Mouse (Mus musculus) brain, embryonic 18.5 days (tissue): ENCODE data around the gene Thsd4.

ENCODE experiments used
- DNase-seq: peaks from one replicate; pipeline ENCODE4 v3.0.0-alpha.2; 2012; ENCODE audit warnings: low read depth, low spot score

Gene Thsd4

DNA sequence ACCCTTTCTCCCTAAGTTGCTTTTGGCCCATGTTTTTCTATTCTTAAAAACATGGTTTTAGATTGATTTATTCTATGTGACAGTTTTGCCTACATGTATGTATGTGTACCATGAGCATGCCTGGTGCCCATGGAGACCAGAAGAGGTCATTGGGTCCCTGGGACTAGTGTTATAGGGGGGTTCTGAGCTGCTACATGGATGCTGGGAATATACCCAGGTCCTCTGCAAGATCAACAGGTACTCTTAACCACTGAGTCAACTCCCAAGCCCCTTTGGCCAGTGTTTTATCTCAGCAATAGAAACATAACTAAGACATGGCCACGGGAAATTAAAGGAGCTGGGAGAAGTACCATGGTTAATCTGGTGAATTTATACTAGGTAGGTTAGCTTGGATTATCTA, 371.3 kb downstream of the Thsd4 start:
- no peak for DNase-seq

DNA sequence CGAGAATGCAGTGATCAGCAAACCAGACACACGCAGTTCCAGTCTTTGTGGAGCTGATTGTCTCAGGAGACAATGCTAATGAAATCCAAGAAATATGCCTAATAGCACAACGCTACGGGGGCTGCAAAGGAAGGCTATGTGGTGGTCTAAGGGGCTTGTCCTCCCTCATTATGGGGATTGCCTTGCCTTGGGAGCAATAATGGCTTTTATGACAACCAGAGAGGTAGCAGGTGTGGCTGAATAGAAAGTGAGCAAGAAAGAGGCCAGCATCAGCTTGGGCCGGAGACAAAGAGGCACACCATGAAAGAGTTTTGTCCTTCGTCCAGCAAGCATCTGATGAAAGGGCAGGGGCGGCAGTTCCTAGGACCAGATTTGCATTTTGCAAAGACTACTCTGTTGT, 372.9 kb downstream of the Thsd4 start:
- no peak for DNase-seq

DNA sequence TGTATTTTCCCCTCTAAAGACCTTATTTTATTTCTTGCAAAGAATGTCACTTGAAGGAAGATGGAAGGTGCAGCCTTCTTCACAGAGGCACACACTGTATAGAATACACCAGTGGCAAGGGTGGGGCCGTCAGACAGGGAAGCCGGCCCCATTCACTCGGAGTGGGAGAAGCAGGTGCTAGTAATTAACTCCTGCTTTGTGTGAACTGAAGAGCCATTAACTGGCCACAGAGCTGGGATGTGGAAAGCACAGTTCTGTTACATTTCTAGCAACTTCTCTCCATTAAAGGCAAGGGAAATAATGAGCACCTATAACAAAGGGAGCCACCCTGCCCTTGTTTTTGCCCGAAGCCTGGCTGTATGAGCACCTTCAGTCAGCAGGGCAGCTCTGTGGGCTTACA, 374.4 kb downstream of the Thsd4 start:
- DNase-seq: no peak

DNA sequence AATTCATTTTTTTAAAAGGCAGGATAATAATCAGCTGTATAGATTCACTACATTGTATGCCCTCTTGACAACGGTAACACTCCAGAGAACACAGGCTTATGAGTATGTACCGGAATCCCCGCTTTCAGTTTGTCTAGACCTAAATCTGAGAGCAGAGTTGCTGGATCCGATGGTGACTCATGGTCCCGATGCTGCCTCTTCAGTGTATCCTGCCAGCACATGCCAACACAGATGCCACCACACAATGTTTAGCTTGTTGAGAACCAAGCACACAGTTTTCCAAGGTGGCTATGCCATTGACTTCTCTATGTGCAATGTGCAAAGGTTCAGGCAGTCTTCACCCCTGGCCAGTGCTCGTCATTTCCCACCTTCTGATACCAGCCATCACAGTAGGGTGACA, 378.0 kb downstream of the Thsd4 start:
- DNase-seq: no peak

DNA sequence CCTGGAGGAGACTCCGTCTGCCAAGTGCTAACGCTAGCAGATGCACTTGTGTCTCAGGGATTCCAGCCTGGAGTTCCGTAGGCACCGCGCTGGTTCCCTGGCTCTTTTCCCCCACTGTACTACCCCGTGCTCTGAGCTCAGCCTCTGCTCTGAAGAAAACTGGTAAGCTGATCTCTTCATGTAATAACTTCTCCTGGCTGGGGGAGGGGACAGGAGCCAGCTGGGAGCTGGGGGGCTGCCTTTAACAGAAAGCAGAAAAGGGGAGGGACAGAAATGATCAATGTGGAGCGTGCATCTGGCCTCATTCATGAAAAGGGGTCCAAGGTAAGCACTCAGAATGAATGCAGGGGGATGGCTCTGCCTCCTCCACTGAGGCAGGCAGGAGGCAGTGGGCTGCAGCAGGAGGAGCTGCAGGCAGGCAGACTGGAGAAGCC, 380.7 kb downstream of the Thsd4 start:
- no peak for DNase-seq

DNA sequence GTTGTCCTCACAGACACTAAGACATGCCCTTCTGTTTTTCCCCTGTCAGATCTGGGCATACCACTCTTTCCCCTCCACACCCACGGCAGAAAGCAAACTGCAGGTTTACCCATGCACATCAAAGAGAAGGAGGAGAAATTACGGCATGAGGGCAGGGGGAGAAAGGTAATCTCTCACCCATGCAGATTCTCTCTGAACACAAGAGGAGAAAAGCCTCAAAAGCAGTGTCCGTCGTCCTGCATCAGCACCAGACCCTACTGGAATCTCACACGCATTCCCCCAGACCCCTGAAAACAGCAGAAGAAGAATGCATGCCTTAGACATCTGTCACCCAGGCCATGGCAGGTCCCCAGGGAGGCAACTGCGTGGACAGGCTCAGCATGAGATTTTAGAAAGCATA, 381.4 kb downstream of the Thsd4 start:
- DNase-seq: no peak

DNA sequence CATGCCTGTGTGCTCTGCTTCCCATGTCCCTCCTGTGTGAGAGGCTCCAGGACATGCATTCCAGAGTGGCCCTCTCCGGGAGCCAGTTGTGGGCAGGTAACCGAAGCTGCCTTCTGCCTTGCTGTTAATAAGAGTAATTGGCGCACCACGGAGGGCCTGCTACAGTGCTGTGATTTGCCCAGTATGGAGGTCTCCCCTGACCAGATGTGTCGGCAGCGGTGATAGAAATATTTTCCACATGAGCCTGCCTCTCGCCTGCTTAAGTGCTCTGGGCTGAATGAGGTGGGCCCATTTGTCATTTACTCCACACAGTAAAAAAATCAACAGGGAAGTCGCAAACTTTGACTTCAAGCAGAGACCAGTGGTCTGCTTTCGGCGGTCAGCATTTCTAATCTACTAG, 382.4 kb downstream of the Thsd4 start:
- DNase-seq: no peak

DNA sequence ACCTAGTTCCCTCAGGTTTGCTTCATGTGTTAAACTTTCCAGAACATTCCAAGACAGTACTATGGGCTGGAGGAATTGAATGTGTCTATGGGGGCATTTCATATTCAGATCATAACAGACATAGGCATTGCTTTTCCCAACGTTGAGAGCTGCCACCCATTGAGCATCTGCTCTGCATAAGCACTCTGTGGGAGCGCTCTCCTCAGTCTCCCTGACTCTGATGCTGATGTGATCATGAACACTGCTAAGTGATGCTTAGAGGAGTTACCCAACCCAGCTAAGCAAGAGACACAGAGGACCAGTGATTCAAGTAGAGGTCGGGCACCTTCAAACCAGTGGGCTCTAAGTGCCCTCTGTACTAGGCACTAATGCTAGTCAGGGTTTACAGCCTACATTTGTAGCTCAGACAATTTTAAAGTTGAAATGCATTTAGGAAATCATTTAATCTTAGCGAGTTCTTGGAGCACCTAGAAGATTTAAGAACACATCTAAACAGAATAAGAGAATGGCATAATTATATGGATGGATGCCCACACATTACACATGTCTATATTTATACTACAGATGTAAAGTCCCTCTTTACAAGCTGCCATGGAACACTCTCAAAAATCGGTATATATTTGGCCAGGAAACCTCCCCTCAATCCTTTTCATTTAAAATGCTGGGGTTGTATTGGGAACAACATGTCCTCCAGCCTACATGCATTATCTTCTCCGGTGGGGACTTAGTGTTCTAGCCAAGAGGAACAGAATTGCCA, 392.4 kb downstream of the Thsd4 start:
- DNase-seq: no peak

DNA sequence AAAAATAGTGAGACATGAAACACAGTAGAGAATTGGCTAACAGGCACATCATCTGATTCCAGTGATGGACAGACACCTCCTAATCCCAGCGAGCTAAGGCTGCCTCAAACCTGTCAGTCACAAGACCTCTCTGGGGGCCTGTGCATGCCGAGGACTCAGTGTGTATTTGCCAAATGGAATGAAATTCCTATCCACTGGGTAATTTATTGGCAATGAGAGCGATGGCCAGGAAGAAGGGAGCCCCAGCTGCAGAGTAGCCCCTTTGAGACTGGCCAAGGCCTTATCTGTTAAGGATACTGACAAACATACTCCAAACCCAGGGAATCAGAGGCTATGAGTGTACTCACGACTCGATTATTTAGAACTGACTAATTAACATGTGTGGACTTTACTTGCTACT, 394.9 kb downstream of the Thsd4 start:
- no peak for DNase-seq

DNA sequence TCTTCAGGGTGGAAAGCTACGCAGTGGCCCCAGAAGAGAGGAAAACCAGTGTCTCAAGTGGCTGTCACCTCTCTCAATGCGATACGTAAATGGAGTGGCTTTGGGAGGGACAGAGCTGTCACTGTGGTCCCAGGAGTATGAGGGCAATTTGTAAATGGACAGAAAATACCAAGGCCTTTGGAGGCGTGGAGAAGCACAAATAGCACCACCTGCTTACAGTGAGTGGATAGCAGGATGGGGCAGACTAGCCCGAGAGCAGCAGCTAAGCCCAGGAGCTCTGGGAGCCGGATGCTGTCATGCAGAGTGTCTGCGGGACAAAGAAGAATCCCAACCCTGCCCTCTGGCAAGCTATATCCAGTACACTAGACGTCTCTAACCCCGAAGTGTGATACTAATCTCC, 397.7 kb downstream of the Thsd4 start:
- no peak for DNase-seq

DNA sequence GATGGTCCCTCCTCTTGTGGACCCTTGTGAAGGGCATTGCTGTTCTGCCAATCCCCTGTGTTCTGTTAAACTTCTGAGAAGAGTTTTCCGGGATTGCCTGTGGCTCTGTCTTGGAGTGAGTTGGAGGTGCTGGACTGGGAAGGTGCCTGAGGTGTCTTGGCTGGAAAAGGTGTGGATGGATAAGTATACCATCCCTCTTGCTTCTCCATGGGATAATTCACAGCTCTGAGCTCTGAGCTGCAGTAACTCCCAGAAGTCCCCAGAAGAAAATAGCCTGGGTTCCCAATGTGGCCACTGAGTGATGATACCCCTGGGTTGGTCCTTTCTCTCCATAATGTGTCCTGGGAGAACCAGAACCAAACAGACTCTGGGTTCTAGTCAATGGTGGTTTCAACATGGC, 398.8 kb downstream of the Thsd4 start:
- DNase-seq: no peak

DNA sequence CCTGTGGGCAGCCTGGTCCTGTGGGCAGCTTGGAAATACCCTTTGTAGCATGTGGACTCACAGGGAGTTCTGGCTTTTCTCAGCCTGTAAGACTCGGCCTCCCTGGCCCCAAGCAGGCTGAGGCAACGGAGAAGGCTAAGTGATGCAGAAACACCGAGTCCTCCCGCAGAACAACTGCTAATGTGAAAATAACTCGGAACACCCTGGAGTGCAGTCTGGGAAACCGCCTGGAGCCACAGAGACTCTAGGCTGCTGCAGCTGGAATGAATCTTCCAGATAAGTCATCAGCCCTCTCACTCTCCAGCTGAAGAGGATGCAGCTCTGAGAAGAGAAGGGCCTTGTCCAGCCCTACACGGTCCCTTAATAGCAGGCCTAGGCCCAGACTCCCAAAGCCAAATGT, 402.0 kb downstream of the Thsd4 start:
- DNase-seq: no peak

DNA sequence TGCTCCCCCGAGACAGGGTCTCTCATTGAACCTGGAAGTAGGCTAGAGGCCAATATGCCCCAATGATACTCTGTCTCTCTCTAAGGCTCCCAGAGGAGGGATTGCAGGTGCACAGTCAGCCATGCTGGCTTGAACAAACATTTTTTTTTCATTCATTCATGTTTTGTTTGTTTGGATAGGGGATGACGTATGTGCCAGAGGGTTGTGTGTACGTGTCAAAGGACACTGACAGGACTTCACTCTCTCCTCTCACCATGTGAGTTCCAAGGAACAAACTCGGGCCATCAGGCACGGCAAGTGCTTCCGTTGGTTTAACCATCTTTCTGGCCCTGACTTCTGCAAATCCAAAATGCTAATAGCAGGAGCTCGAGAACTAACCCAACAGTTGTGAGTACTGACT, 404.0 kb downstream of the Thsd4 start:
- DNase-seq: no peak

DNA sequence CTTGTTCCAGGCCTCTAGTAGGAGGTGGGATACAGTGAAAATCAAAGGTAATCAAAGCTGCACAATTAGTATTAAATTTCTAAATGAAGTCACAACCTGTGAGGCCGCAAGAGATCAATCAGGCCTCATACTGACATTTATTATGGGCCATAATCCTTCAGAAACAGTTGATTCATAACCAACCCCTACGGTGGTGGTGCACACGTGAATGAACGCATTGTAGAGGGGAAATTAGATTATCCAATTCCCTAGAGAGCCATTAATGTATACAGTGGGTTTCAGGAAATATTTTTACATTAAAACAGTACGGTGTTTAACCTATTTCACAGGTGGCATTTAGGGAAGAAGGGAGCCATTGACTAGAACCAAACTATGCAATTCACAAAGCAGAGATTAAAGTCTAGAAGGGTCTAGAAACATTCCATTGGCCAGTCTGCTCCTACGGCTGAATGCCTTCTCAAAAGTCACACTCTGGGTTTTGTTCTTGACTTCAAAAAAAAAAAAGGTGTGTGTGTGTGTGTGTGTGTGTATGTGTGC, 406.1 kb downstream of the Thsd4 start:
- no peak for DNase-seq

DNA sequence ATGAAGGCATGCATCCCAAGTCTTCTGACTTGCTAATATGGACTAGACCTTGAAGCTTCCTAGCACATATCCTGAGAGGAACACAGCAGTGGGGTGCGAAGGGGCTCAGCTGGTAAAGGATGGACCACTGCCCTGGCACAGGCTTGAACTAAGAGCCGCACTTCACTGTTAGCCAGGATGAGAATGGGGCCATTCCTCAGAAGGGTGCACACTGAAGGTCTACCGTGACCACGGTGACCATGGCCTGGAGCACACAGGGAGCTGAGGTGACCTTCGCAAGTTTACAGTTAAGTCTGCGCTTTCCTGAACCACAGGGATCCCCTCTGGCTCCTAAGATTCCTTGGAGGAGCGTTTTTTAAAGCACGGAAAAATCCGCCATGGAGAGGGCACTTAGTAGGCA, 406.5 kb downstream of the Thsd4 start:
- DNase-seq: no peak

DNA sequence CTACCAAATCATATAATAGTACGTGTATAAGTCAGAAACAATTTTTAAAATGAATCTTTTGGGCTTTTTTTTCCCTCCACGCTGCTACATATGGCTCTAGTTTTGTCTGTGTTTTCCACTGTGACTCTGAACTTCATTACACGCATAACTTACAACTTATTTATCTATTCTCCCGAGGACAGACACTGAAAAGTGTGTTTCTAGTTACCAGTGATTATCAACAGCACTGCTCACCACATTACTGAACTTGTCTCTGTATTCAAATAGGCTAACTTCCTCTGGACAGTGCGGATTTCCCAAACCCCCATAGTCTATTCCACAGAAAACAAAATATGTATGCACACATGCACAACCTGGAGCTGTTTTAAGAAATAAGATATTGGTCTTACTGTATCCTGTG, 411.6 kb downstream of the Thsd4 start:
- no peak for DNase-seq

DNA sequence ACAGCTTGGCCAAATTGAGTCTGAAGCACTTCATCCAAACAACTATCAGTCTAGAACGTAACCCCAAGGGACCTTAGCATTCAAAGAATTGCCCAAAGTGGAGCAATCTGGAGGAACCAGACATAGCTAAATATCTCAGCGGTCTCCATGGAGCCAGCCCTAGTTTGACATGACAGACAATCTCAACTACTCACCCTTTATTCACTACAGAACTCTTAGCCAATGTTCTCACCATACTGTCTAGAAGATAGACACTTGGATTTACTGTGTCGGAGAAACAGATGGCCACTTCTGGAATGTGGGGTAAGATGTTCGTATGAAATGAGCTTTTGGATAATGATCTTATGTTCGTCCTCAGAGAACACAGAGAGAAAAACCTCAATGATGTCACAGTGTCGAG, 415.2 kb downstream of the Thsd4 start:
- no peak for DNase-seq

DNA sequence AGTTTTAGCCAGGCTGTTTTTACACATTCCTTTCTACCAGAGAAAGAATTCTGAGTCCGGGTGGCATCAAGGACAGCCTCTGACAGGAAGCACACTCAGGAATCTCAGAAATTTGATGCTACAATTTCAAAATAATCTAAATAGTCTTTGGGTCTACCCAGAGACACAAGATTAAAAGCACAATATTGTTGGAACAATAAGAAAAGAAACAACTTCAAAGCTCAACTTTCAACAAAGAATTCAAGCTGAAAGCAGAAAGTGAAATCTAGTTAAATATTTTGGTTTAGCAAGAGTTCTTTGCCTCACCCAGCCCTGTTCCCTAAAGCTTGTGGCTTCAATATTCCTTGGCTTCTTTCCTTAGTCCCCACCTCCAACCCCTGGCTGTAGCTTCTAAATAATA, 415.7 kb downstream of the Thsd4 start:
- no peak for DNase-seq

DNA sequence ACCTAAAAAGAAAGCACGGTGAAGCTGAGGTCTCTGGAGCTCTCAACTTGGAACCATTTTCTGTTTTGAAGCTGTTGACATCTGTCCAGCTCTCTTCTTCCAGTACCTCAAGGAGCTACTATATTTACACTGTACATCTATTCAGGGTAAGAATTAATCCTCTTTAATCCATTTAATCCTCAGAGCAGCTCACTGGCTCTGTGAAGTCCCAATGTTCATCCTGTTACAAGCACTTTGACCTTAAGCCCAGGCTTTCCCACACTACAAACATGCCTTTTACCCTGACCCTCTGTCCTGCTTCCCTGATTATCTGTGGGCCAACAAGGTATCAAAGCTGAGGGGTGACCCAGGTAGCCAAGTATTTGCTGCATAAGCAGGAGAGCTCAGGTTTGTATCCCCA, 427.6 kb downstream of the Thsd4 start:
- DNase-seq: no peak

DNA sequence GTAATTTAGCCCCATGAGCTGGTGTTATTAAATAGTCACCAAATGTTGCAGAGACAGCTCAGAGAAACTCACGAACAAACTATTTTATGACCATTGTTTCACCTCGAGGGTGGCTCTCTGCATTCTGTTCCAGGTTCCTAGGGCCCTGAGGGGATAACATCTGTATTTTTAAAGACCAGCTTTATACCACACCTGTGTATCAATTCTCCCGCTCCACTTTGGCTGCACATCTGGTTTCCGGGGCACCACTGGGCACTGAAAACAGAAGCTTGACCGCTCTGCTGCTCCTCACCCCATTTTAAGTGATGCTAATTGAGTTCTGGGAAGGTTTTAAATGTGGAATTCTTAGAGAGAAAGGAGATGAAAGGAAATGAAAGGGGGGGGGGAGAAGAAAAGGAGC, 429.4 kb downstream of the Thsd4 start:
- DNase-seq: no peak

DNA sequence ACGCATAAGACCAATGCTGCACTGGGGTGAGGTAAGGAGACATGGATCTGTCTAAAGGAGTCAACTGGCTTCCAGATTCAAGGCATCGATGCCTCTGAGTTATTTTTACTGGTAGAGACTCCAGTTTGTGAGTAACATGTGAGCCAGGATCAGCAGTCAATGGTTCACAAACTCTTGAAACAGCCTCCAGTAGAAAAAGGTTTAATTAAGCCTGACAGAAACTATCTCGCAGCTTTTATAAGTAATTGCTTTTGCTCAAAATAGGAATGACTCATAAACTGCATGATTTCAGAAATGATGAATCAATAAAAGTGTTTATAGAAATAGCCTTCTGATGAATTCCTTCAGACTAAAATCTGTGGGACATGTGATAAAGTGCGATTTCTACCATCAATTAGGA, 432.4 kb downstream of the Thsd4 start:
- no peak for DNase-seq

DNA sequence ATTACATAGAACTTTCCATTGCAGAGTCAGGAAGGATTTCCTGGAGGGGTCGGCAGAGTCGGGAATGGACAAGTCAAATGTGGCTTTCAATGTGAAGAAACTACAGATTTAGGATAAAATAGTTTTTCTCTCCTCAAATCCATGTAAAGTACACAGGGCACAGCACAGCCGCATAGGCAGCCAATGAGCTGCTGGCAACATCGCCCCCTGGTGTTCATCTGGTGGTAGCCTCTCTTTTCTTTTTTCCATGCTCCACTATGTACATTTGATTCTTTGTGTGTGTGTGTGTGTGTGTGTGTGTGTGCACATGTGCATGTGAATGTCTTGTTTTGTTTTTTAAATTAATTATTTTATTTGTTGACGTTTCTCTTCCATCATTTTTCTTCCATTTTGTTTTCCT, 433.7 kb downstream of the Thsd4 start:
- no peak for DNase-seq

DNA sequence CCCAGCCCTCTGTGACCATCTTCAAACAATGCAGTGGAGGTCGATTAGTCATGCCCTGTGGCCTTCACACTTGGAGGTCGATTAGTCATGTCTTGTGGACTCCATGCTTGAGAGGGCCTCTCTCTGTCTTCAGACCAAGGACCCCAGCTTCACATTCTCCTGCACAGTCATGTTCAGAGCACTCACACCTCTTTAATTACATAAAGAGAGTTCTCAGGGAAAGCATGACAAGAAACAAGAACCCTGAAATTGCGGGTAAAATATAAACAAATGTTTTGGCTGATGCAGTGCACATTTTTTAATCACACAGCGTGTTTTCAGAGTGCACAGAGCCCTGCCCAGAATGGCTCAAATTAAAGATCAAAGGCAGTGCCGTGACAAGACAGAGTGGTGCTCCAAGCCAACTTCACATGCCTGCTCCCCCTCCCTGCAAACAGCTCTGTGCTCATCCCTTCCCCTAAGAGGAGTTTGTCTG, 439.7 kb downstream of the Thsd4 start:
- no peak for DNase-seq

DNA sequence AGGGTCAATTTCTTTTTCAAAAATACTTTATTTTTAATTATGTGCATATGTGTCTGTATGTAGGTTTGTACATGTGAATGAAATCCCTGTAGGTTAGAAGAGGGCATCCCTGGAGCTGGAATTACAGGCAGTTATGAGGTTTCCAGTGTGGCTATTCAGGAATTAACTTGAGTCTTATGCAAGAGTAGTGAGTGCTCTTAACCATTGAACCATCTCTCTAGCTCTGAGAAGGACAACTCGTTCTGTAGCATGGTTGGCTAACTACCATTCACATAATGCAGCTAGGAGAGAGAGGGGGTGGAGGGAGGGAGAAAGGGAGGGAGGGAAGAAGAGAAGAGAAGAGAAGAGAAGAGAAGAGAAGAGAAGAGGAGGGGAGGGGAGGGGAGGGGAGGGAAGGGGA, 444.1 kb downstream of the Thsd4 start:
- DNase-seq: no peak
